Mouse (Mus musculus) small intestine, adult 2 months (tissue): ENCODE measurements around the gene Gm45711.

ENCODE experiments used
- CTCF ChIP-seq: fragments of 200-500 bp; IDR thresholded peaks from 2 replicates; pipeline ENCODE4 v1.5.1; 2012; ENCODE audit warnings: low read depth, mild to moderate bottlenecking, control low read depth, inconsistent platforms, low read length, moderate library complexity, mixed read lengths; ENCODE audit not compliant: insufficient replicate concordance, insufficient read length; ENCODE audit errors: extremely low read depth
- POLR2A ChIP-seq: fragments of 200-500 bp; IDR thresholded peaks from 2 replicates; pipeline ENCODE4 v1.6.1; 2012; ENCODE audit warnings: low read depth, mild to moderate bottlenecking, control low read depth, inconsistent platforms, low read length, moderate library complexity

DNA sequence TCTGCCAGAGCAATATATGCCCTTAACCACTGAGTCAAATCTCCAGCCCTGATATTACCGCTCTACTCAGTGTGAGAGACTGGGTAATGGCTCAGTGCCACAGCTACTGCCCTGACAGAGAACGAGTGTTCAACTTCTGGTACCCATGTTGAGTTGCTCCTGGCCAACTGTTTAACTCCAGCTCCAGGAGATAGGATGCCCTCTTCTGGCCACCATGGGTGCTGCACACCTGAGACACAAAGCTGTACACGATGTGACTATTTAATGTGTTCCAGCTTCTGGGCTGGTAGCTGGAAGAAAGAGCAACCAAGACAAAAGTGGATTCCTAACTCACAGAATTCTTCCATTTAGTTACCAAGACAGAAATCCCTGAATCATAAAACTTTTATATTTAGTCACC lies 56.9 kb downstream of the Gm45711 start:
- TF ChIP-seq CTCF, result peak; percentile 51; the same call in 1 of the 2 replicates
- no peak for TF ChIP-seq POLR2A
